Mouse (Mus musculus) heart, embryonic 16.5 days (tissue): ENCODE measurements around the gene Cacna1a. TPM values are rescaled to one million over a fixed set of nuclear protein-coding genes. Genes with fewer than 3 reads are reported as not detected.

Source experiments
- ATAC-seq: fragments of 200-750 bp; cut with Nextera tagmentation; replicated peaks from 2 replicates; pipeline ENCODE4 v1.8.0; 2017; ENCODE audit warnings: moderate number of reproducible peaks; ENCODE audit not compliant: insufficient read depth, low FRiP score; ENCODE audit errors: extremely low read depth
- H3K27ac ChIP-seq: fragments of 300-500 bp; sonication (generic); 2 replicates; pipeline ENCODE4 v1.5.1; 2014; ENCODE audit warnings: mild to moderate bottlenecking, low read length, control low read depth, moderate library complexity
- H3K27me3 ChIP-seq: fragments of 300-500 bp; sonication (generic); 2 replicates; pipeline ENCODE4 v1.6.1; 2014; ENCODE audit warnings: low read length, mixed read lengths; ENCODE audit not compliant: control insufficient read depth, insufficient read depth
- H3K36me3 ChIP-seq: fragments of 300-500 bp; sonication (generic); 2 replicates; pipeline ENCODE4 v1.6.1; 2014; ENCODE audit not compliant: control insufficient read depth, insufficient read depth
- H3K4me1 ChIP-seq: fragments of 300-500 bp; sonication (generic); 2 replicates; pipeline ENCODE4 v1.6.1; 2014; ENCODE audit warnings: low read length, mixed read lengths; ENCODE audit not compliant: control insufficient read depth, insufficient read depth
- H3K4me2 ChIP-seq: fragments of 300-500 bp; sonication (generic); 2 replicates; pipeline ENCODE4 v1.6.1; 2014; ENCODE audit warnings: low read depth, mild to moderate bottlenecking, control low read depth, low read length
- H3K4me3 ChIP-seq: fragments of 300-500 bp; sonication (generic); 2 replicates; pipeline ENCODE4 v1.5.1; 2014; ENCODE audit warnings: mild to moderate bottlenecking, control low read depth, low read length
- H3K9ac ChIP-seq: fragments of 300-500 bp; sonication (generic); 2 replicates; pipeline ENCODE4 v1.6.1; 2014; ENCODE audit warnings: low read length, control low read depth
- H3K9me3 ChIP-seq: fragments of 300-500 bp; sonication (generic); replicated peaks from 2 replicates; pipeline ENCODE4 v1.6.1; 2016; ENCODE audit warnings: low read length; ENCODE audit not compliant: control insufficient read depth
- WGBS: fragments of 180-500 bp; shearing (Covaris S2); extraction: QIAGEN DNeasy Blood & Tissue Kit; methylation state at CpG from one replicate; pipeline ENCODE4 v1.1.7; 2014; 5-methylcytosine and 5-hydroxymethylcytosine counted together
- polyA plus RNA-seq: library from polyadenylated mRNA; unstranded; fragments of >200 nt; fragmentation: Nextera tagmentation; extraction: Ambion mirVana; gene quantifications from 2 replicates; pipeline ENCODE4 v1.2.1, GENCODE M21; 2015

The Cacna1a gene
- polyA plus RNA-seq, 1 experiment from 2014 or later: 6.9 TPM

- ATAC-seq: peak; percentile 77
- Histone ChIP-seq H3K27ac (peak within 1 kb of the TSS; percentile 89), H3K4me3 (peak within 1 kb of the TSS; percentile 95), H3K36me3 (peaks cover 8% of the 10 kb centered on the region), H3K4me1 (peaks cover 31% of the 10 kb centered on the region), H3K9me3 (no peaks in the 10 kb centered on the region), H3K27me3 (no peaks in the 10 kb centered on the region), H3K9ac (peak within 1 kb of the TSS; percentile 99), H3K4me2 (peak within 1 kb of the TSS; percentile 87)
- under 1% methylated on average over 37 of the region's 37 CpGs for WGBS
Measured at GRCm38 (mm10) chr8:84687705-84688100, 299.5 kb downstream of the Cacna1a start, which contains the start of gene Nacc1. Gene Nacc1 (minus strand): TSS chr8:84687862.

GRCm38 (mm10) chr8:84689091-84689915 is 301.1 kb downstream of the Cacna1a start:
- Histone ChIP-seq H3K9me3 (no peaks in the 10 kb centered on the region), H3K36me3 (peaks cover 12% of the 10 kb centered on the region), H3K4me3 (peak overlapping the region; percentile 84), H3K27me3 (no peaks in the 10 kb centered on the region), H3K9ac (peak overlapping the region; percentile 84), H3K4me1 (peaks cover 31% of the 10 kb centered on the region), H3K4me2 (peak overlapping the region; percentile 95), H3K27ac (peak overlapping the region; percentile 67)
- ATAC-seq: peak; percentile 81
- WGBS: under 1% methylated on average over 47 of the region's 47 CpGs

Other genes starting within 250 kb of the Cacna1a start
- 14.8 and 15.4 TPM in 2 replicates for gene Cc2d1a, start 240.5 kb upstream of the Cacna1a start, polyA plus RNA-seq
- 1.2 and 1.3 TPM in 2 replicates for gene 4930432K21Rik, start 240.4 kb upstream of the Cacna1a start, polyA plus RNA-seq
- gene Nanos3, start 203.2 kb upstream of the Cacna1a start, polyA plus RNA-seq: 1.5 and 1.6 TPM in 2 replicates
- 8.4 and 9.9 TPM in 2 replicates for gene Zswim4, start 151.4 kb upstream of the Cacna1a start, polyA plus RNA-seq
- gene D8Ertd738e, start 138.7 kb upstream of the Cacna1a start, polyA plus RNA-seq: 297 and 311 TPM in 2 replicates
- gene Mri1, start 131.1 kb upstream of the Cacna1a start, polyA plus RNA-seq: 45.0 and 46.2 TPM in 2 replicates
- 14.9 and 19.4 TPM in 2 replicates for gene Ccdc130, start 118.1 kb upstream of the Cacna1a start, polyA plus RNA-seq